Mouse (Mus musculus) gastrocnemius, postnatal 36 days (tissue): ENCODE results near the gene Ttc39b. TPM values are rescaled to one million over a fixed set of nuclear protein-coding genes. Genes with fewer than 3 reads are reported as not detected.

Source experiments
- DNase-seq, 2 experiments: peaks; one replicate each; pipeline ENCODE4 v3.0.0; 2022
- intact Hi-C: fragments of 180-260 bp; cut with DNase I; formaldehyde crosslinking; loops from one replicate; pipeline ENCODE4 v1.15.1; 2025
- long read RNA-seq, 2 experiments: library from polyadenylated mRNA; stranded (forward); transcript quantifications; one replicate each; pipeline ENCODE4 v2.0.0; 2021
- total RNA-seq, 2 experiments: library from RNA; stranded (reverse); gene quantifications; 2 replicates each; pipeline ENCODE4 v1.2.3; 2021

The Ttc39b gene
- 1 to 10 TPM; 3.3 to 5.6 TPM for total RNA-seq
- long read RNA-seq, experiment 1, partial matches to known transcripts, result 0 of 2 reads
- long read RNA-seq, experiment 1, other reads (novel, unspliced or antisense), result 1 of 2 reads
- long read RNA-seq, experiment 2, full-length matches to known transcripts, result 2 of 3 reads
- long read RNA-seq, experiment 2, partial matches to known transcripts, result 0 of 3 reads
- long read RNA-seq, experiment 2, other reads (novel, unspliced or antisense), result 1 of 3 reads

GRCm38 (mm10) chr4:83323910-83324684 is at the start of gene Ttc39b:
Ttc39b (minus strand) TSS chr4:83324255.
- DNase-seq, result peak; percentile 98
- intact Hi-C loops, result loop anchor here (2.0 to 5.0 kb wide), 2 partner anchors 19 to 57 kb away; no protein-coding TSS in a partner anchor

- intact Hi-C loops, result no loop called here
- no peak for DNase-seq
Measured at GRCm38 (mm10) chr4:83373381-83373780, 49.3 kb upstream of the Ttc39b start.

DNA sequence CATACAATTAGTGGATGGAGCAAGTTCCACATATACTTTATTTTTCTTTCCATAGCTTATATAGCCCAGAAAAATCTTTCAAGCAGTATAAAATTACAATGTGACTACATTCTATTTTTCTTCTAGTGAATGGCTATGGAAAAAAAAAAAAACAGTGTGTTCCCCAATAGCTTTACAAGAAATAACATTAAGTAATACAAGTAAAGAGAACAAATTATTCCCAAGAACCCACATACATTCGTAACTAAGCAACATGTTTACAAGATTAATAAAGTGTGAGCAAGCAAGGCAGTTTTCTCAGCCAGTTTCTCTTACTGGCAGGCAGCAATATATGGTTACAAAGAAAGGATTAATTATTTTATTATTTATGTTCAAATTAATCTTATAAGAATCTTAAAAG is 33.7 kb upstream of the Ttc39b start:
- DNase-seq, result no peak
- intact Hi-C loops, result no loop called here

GRCm38 (mm10) chr4:83354786-83355185 is 30.7 kb upstream of the Ttc39b start:
- no peak for DNase-seq

GRCm38 (mm10) chr4:83353949-83354348 is 29.9 kb upstream of the Ttc39b start:
- DNase-seq, result no peak

More at GRCm38 (mm10) chr4:83354786-83355185, 30.7 kb upstream of the Ttc39b start:
- intact Hi-C loops, result no loop called here

DNA sequence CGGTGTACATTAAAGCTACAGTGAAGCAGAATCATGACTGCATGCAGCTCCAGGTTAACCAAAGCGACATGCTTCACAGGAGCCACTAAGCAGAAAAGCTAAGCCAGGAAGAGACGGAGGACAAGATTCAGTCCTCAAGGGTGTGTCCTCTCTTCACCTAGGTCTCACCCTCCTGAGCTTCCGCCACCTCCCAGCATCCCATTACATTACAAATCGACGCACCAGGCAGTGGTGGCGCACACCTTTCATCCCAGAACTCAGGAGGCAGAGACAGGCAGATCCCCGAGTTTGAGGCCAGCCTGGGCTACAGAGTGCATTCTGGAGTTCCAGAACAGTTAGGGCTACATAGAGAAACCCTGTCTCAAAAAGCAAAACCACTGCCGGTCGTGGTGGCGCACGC is 29.2 kb upstream of the Ttc39b start:
- no peak for DNase-seq
- intact Hi-C loops, result no loop called here

More at GRCm38 (mm10) chr4:83353949-83354348, 29.9 kb upstream of the Ttc39b start:
- intact Hi-C loops, result no loop called here

- intact Hi-C loops, result no loop called here
- peak; percentile 85 to 90 for DNase-seq
Measured at GRCm38 (mm10) chr4:83350719-83351118, 26.7 kb upstream of the Ttc39b start.

GRCm38 (mm10) chr4:83348970-83349369 is 24.9 kb upstream of the Ttc39b start:
- DNase-seq, result no peak
- intact Hi-C loops, result no loop called here

GRCm38 (mm10) chr4:83343895-83344294 is 19.8 kb upstream of the Ttc39b start:
- no peak for DNase-seq
- intact Hi-C loops, result no loop called here

DNA sequence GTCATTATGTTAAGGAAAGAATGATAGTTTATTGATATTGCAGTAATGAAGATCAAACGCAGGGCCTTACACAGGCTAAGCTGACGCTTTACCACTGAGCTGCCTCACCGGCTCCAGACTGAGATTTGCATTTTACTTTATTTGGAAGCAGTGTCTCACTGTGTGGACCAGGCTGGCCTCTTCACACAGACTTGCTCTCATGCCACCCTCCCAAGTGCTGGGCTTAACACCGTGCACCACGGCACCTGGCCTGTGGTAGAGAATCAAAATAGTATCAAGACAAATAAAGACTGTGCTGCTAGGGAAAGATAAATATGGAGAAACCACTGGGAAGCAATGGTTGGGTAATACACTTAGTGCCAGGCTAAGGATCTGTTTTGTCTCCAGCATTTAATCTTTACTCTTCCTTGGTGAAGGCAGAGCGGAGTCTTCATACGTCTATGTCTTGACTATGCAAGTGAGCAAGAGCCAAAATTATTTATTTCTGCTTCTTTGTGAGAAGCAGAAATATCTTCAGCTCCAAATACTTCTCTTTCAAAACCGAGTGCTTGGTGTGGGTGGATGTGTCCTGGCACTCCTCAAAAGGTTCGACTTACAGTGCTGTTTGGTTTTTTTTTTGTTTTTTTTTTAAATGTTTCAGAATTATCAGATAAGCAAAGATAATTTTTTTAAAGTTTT is 19.2 kb upstream of the Ttc39b start:
- intact Hi-C loops, result no loop called here
- no peak for DNase-seq

- intact Hi-C loops, result no loop called here
- no peak for DNase-seq
Measured at GRCm38 (mm10) chr4:83342268-83342970, 18.4 kb upstream of the Ttc39b start.

- intact Hi-C loops, result no loop called here
- no peak for DNase-seq
Measured at GRCm38 (mm10) chr4:83339393-83339792, 15.3 kb upstream of the Ttc39b start.

GRCm38 (mm10) chr4:83337717-83338116 is 13.7 kb upstream of the Ttc39b start:
- no peak for DNase-seq
- intact Hi-C loops, result no loop called here

GRCm38 (mm10) chr4:83330369-83330768 is 6.3 kb upstream of the Ttc39b start:
- intact Hi-C loops, result no loop called here
- no peak for DNase-seq

DNA sequence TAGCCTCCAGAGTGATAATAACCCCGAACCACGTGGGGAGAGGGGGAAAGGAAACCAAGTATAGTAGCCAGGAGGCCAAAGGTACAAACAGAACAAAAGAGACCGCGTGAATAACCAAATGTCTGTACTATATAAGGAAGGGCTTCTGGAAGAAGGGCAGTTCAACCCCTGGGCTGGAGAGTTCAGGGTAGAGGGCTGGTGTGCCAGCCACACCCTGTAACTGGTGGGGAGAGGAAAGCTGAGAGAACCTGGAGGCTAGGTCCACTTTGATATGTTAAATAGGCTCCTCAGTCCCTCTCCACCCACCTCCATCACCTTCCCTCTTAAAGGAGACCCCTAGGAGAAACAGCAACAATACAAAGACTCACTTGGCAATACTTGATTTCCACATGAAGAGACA is 5.6 kb upstream of the Ttc39b start:
- intact Hi-C loops, result no loop called here

DNA sequence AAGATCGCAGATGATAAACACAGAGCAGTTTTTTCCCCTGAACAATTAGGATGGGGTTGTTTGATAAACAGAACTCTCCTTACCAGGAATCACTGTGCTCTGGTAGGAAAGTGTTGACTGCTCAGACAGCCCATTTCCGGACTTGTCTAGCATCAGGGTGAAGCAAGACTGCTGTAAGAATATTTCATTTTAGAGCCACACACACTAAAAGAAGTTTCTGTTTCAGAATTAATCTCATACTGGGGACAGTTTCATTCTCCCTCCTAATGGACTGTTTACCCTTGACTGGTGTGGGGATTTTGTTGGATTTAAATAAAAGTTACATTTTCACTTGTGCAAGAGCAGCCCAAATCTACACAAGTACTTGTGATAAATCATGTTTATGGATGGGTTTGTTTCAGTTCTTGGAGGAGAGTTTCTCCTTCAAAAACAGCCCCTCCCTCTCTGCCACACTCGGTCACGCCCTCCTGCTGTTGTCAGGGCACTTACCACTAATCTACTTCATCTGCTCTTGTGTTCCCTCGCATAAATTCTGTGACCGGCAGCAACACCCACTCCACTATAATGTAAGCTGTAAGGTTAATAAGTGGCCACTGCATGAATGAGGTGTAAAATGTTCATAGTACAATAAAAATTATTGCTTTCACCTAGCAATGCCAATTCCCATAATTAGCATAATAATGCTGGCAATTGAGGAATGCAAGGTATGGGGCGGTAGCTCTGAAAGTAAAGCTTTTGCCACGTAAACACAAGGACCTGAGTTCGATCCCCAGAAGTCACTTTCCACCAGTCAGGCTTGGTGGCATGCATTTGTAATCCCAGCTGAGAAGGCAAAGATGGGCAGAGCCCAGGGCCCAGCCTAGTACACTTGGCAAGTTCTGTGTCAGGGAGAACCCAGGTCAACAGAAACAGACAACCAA is 4.2 kb upstream of the Ttc39b start:
- intact Hi-C loops, result no loop called here

More for the DNA sequence above, 5.6 kb upstream of the Ttc39b start:
- no peak for DNase-seq

DNA sequence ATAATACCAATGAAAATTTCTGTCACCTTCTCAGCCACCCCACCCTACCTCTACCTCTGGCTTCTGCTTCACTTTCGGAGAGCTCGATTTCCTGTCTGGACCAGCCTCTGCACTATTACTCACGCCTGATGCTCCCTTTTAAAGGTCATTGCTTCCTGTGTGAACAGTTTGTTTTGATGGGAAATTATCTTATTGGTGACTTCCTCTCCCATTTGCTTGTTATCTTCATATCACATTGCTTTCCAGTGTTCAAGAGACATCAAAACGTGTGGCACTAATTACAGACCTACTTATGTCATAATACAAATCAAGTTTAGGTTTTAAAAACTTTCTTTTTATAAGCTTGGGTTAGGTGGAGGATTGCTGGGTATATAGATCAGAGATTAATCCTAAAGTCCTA is 3.5 kb upstream of the Ttc39b start:
- DNase-seq, result no peak

More for the DNA sequence above, 4.2 kb upstream of the Ttc39b start:
- no peak for DNase-seq

DNA sequence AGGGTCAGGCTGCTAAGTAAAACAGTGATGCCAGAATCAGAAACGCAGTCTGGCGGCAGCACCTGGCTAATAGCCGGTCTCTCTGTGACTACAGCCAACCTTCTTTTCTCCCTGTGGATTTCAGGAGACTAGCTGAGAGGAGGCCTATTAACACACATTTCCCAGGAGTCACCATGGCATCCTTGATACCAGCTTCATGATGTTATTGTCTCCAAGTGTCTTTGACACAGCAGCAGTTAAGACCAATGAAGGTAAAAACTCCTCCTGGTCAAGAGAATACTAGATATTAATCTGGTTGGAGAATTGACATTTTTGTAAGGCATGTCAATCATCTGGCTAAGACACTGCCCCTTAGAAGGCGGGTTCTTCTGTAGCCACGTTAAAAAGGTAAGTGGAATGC is 1.3 kb upstream of the Ttc39b start:
- intact Hi-C loops, result no loop called here
- no peak for DNase-seq

More for the DNA sequence above, 3.5 kb upstream of the Ttc39b start:
- intact Hi-C loops, result no loop called here

GRCm38 (mm10) chr4:83323201-83323903 is 703 bp downstream of the Ttc39b start:
- peak; percentile 73 to 79 for DNase-seq
- intact Hi-C loops, result loop anchor here (2.0 to 5.0 kb wide), 2 partner anchors 19 to 56 kb away; no protein-coding TSS in a partner anchor
